Mouse (Mus musculus) CD8-positive naive resting alpha-beta T cell, adult 2 months (primary cell): ENCODE measurements around the gene Ttc9b.
"Not testable (repeated sequence)": the region's sequence is repeated elsewhere in the genome, so short reads cannot be mapped to it uniquely, and the experiment has no call there.

ENCODE experiments used
- DNase-seq, 2 experiments: peaks; one replicate each; pipeline ENCODE4 v3.0.0; 2022; ENCODE audit warnings: low read depth in 2 of 2, low spot score in 2 of 2

Ttc9b gene

GRCm38 (mm10) chr7:27653681-27654437 is at the start of gene Ttc9b:
Gene Ttc9b, plus strand, starts transcription at chr7:27653915.
- peak; percentile 16 to 25 for DNase-seq

GRCm38 (mm10) chr7:27604661-27605348 is 48.9 kb upstream of the Ttc9b start:
- no peak for DNase-seq

- no peak for DNase-seq
These were observed 48.0 kb upstream of the Ttc9b start for GRCm38 (mm10) chr7:27605499-27606285.

GRCm38 (mm10) chr7:27606481-27607254 is 47.0 kb upstream of the Ttc9b start:
- DNase-seq, result no peak

GRCm38 (mm10) chr7:27607580-27607979 is 46.1 kb upstream of the Ttc9b start:
- DNase-seq, result no peak

GRCm38 (mm10) chr7:27608130-27608529 is 45.6 kb upstream of the Ttc9b start:
- DNase-seq, result no peak

GRCm38 (mm10) chr7:27609285-27609684 is 44.4 kb upstream of the Ttc9b start:
- DNase-seq, result no peak

- DNase-seq, result peak; percentile 14 to 22
These were observed 44.0 kb upstream of the Ttc9b start for GRCm38 (mm10) chr7:27609688-27610087.

- DNase-seq, result no peak
These were observed 43.3 kb upstream of the Ttc9b start for GRCm38 (mm10) chr7:27610370-27610769.

GRCm38 (mm10) chr7:27610871-27611270 is 42.8 kb upstream of the Ttc9b start:
- DNase-seq, result no peak

- DNase-seq, result no peak
These were observed 40.8 kb upstream of the Ttc9b start for GRCm38 (mm10) chr7:27612940-27613339.

GRCm38 (mm10) chr7:27613751-27614499 is 39.8 kb upstream of the Ttc9b start:
- no peak for DNase-seq

GRCm38 (mm10) chr7:27621028-27621427 is 32.7 kb upstream of the Ttc9b start:
- DNase-seq, result no peak

- DNase-seq, result no peak
These were observed 31.5 kb upstream of the Ttc9b start for GRCm38 (mm10) chr7:27622234-27622633.

- no peak for DNase-seq
These were observed 28.7 kb upstream of the Ttc9b start for GRCm38 (mm10) chr7:27624967-27625366.

GRCm38 (mm10) chr7:27627707-27628106 is 26.0 kb upstream of the Ttc9b start:
- no peak for DNase-seq

GRCm38 (mm10) chr7:27628190-27628589 is 25.5 kb upstream of the Ttc9b start:
- no peak for DNase-seq

- not testable (repeated sequence) for DNase-seq
These were observed 24.9 kb upstream of the Ttc9b start for GRCm38 (mm10) chr7:27628816-27629215.

- DNase-seq, result no peak
These were observed 22.3 kb upstream of the Ttc9b start for GRCm38 (mm10) chr7:27631439-27631838.

GRCm38 (mm10) chr7:27633166-27633565 is 20.5 kb upstream of the Ttc9b start:
- no peak for DNase-seq
